Mouse (Mus musculus) midbrain, postnatal 0 days (tissue): ENCODE measurements around the gene Asic5. TPM values are rescaled to one million over a fixed set of nuclear protein-coding genes. Genes with fewer than 3 reads are reported as not detected.

Experiments used
- ATAC-seq: fragments of 200-750 bp; cut with Nextera tagmentation; 2 replicates; pipeline ENCODE4 v1.8.0; 2017; ENCODE audit warnings: moderate number of reproducible peaks, mild to moderate bottlenecking, moderate TSS enrichment, moderate library complexity; ENCODE audit not compliant: low FRiP score
- DNase-seq: peaks from one replicate; pipeline ENCODE4 v3.0.0-alpha.2; 2015; ENCODE audit warnings: low spot score
- H3K27ac ChIP-seq: fragments of 300-500 bp; sonication (generic); 2 replicates; pipeline ENCODE4 v1.5.1; 2014; ENCODE audit warnings: low read depth, mild to moderate bottlenecking, low read length, mixed read lengths
- H3K27me3 ChIP-seq: fragments of 300-500 bp; sonication (generic); 2 replicates; pipeline ENCODE4 v1.6.1; 2014; ENCODE audit warnings: low read length, control low read depth, mixed read lengths; ENCODE audit not compliant: insufficient read depth
- H3K36me3 ChIP-seq: fragments of 300-500 bp; sonication (generic); 2 replicates; pipeline ENCODE4 v1.6.1; 2014; ENCODE audit warnings: low read length, control low read depth, mixed read lengths; ENCODE audit not compliant: insufficient read depth
- H3K4me1 ChIP-seq: fragments of 300-500 bp; sonication (generic); 2 replicates; pipeline ENCODE4 v1.6.1; 2014; ENCODE audit warnings: mild to moderate bottlenecking, control low read depth, antibody characterized with exemption, low read length, mixed read lengths; ENCODE audit not compliant: insufficient read depth
- H3K4me2 ChIP-seq: fragments of 300-500 bp; sonication (generic); 2 replicates; pipeline ENCODE4 v1.6.1; 2014; ENCODE audit warnings: low read depth, mild to moderate bottlenecking, low read length, mixed read lengths; ENCODE audit not compliant: poor library complexity, severe bottlenecking
- H3K4me3 ChIP-seq: fragments of 300-500 bp; sonication (generic); 2 replicates; pipeline ENCODE4 v1.5.1; 2014; ENCODE audit warnings: low read depth, mild to moderate bottlenecking, low read length, moderate library complexity
- H3K9ac ChIP-seq: fragments of 300-500 bp; sonication (generic); replicated peaks from 2 replicates; pipeline ENCODE4 v1.6.1; 2014; ENCODE audit warnings: mild to moderate bottlenecking, low read length, moderate library complexity, mixed read lengths; ENCODE audit not compliant: poor library complexity, severe bottlenecking
- H3K9me3 ChIP-seq: fragments of 300-500 bp; sonication (generic); 2 replicates; pipeline ENCODE4 v1.6.1; 2016; ENCODE audit warnings: low read length, control low read depth
- CTCF ChIP-seq: IDR thresholded peaks from 2 replicates; pipeline ENCODE4 v1.5.1; 2016; ENCODE audit warnings: antibody characterized with exemption, mild to moderate bottlenecking
- WGBS: fragments of 180-500 bp; shearing (Covaris S2); extraction: QIAGEN DNeasy Blood & Tissue Kit; methylation state at CpG from one replicate; pipeline ENCODE4 v1.1.7; 2014; 5-methylcytosine and 5-hydroxymethylcytosine counted together
- polyA plus RNA-seq: library from polyadenylated mRNA; unstranded; fragments of >200 nt; fragmentation: Nextera tagmentation; extraction: Ambion mirVana; gene quantifications from 2 replicates; pipeline ENCODE4 v1.2.1, GENCODE M21; 2015
- total RNA-seq: library from RNA; depleted of rRNA; stranded (reverse); fragments of >200 nt; gene quantifications from 2 replicates; pipeline ENCODE4 v1.2.3, GENCODE M21; 2014; rRNA removed

Gene Asic5
- total and polyA plus RNA-seq, 2 experiments from 2014 or later, result 0.09 TPM; not detected in 1

DNA sequence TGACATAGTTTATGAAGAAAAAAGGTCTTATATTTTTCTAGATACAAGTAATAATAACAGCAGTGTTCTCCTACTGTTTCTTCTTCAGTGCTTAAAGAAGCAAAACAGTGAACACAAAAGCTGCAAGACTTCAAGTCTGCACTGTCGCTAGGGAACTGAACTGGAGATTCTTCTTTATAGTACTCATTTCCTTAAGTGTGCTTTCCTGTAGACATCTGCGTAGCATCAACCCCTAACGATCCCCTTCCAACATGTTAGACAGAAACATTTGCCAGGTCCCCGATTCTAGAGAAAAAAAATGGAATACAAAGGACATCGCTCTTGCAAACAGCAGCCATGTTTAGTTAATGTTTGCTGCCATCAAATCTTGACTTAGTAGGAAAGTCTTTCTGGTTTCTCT is 85.7 kb downstream of the Asic5 start:
- no peak for TF ChIP-seq CTCF
- no peaks in the 10 kb centered on the region for H3K4me1 ChIP-seq
- no peaks in the 10 kb centered on the region for H3K27me3 ChIP-seq
- DNase-seq (no peak), ATAC-seq (no peak)
- H3K4me2 ChIP-seq, result no peak overlapping the region
- H3K9me3 ChIP-seq, result no peaks in the 10 kb centered on the region
- 89% methylated on average over 5 of the region's 5 CpGs for WGBS
- H3K9ac ChIP-seq, result no peak overlapping the region
- no peak overlapping the region for H3K4me3 ChIP-seq
- H3K27ac ChIP-seq, result no peak overlapping the region
- H3K36me3 ChIP-seq, result no peaks in the 10 kb centered on the region

Other genes with a start within 250 kb of the Asic5 start
- gene Ctso, start 49.7 kb upstream of the Asic5 start, total RNA-seq, result 8.6 and 8.8 TPM in 2 replicates
- gene Ctso, start 49.7 kb upstream of the Asic5 start, polyA plus RNA-seq, result 11.2 and 12.0 TPM in 2 replicates
- not detected in 2 replicates for gene Tdo2, start 6.1 kb upstream of the Asic5 start, total RNA-seq
- gene Tdo2, start 6.1 kb upstream of the Asic5 start, polyA plus RNA-seq, result 0.19 and 0.28 TPM in 2 replicates
- gene Gucy1b1, start 92.4 kb downstream of the Asic5 start, total RNA-seq, result 50.1 and 55.0 TPM in 2 replicates
- 57.4 and 58.5 TPM in 2 replicates for gene Gucy1b1, start 92.4 kb downstream of the Asic5 start, polyA plus RNA-seq
- gene Gucy1a1, start 163.5 kb downstream of the Asic5 start, total RNA-seq, result 42.1 and 45.7 TPM in 2 replicates
- 21.4 and 22.8 TPM in 2 replicates for gene Gucy1a1, start 163.5 kb downstream of the Asic5 start, polyA plus RNA-seq